Mouse (Mus musculus) limb, embryonic 10.5 days (tissue): ENCODE results near the gene Ankrd33b. TPM values are rescaled to one million over a fixed set of nuclear protein-coding genes. Genes with fewer than 3 reads are reported as not detected.

Experiments
- DNase-seq: peaks from one replicate; pipeline ENCODE4 v3.0.0-alpha.2; 2017; ENCODE audit warnings: low spot score
- H3K27ac ChIP-seq: fragments of 300-500 bp; sonication (generic); 2 replicates; pipeline ENCODE4 v1.5.1; 2016; ENCODE audit warnings: mild to moderate bottlenecking
- H3K27me3 ChIP-seq: fragments of 300-500 bp; sonication (generic); 2 replicates; pipeline ENCODE4 v1.6.1; 2016; ENCODE audit warnings: low read depth, mild to moderate bottlenecking; ENCODE audit not compliant: poor library complexity, severe bottlenecking
- H3K36me3 ChIP-seq: fragments of 300-500 bp; sonication (generic); 2 replicates; pipeline ENCODE4 v1.6.1; 2016; ENCODE audit warnings: mild to moderate bottlenecking, moderate library complexity
- H3K4me1 ChIP-seq: fragments of 300-500 bp; sonication (generic); 2 replicates; pipeline ENCODE4 v1.6.1; 2016
- H3K4me3 ChIP-seq: fragments of 300-500 bp; sonication (generic); 2 replicates; pipeline ENCODE4 v1.5.1; 2016; ENCODE audit warnings: mild to moderate bottlenecking, moderate library complexity
- H3K9me3 ChIP-seq: fragments of 300-500 bp; sonication (generic); replicated peaks from 2 replicates; pipeline ENCODE4 v1.6.1; 2016; ENCODE audit warnings: mild to moderate bottlenecking
- WGBS: fragments of 180-500 bp; shearing (Covaris S2); methylation state at CpG from one replicate; pipeline ENCODE4 v1.1.7; 2016; 5-methylcytosine and 5-hydroxymethylcytosine counted together
- polyA plus RNA-seq: library from polyadenylated mRNA; unstranded; fragments of >200 nt; fragmentation: Nextera tagmentation; extraction: Ambion mirVana; gene quantifications from 2 replicates; pipeline ENCODE4 v1.2.1, GENCODE M21; 2016

Gene Ankrd33b
- polyA plus RNA-seq: 0.25 and 0.39 TPM in 2 replicates

- H3K4me3 ChIP-seq: peak within 1 kb of the TSS; percentile 68
- WGBS: under 1% methylated on average over 49 of the region's 49 CpGs
- peak within 1 kb of the TSS; percentile 26 for H3K27ac ChIP-seq
- H3K27me3 ChIP-seq: peaks cover 81% of the 10 kb centered on the region
- H3K9me3 ChIP-seq: no peaks in the 10 kb centered on the region
- peaks cover 40% of the 10 kb centered on the region for H3K4me1 ChIP-seq
- H3K36me3 ChIP-seq: no peaks in the 10 kb centered on the region
- DNase-seq: peak; percentile 75
These were observed at the start of gene Ankrd33b for GRCm38 (mm10) chr15:31367481-31368200. Gene Ankrd33b (minus strand): TSS chr15:31367726.

- DNase-seq: no peak
- 57% methylated on average over 4 of the region's 4 CpGs for WGBS
- Histone ChIP-seq H3K9me3 (no peaks in the 10 kb centered on the region), H3K27me3 (0 out of 2 replicates have a peak, but pooled peaks cover 4% of the 10 kb centered on the region), H3K36me3 (no peaks in the 10 kb centered on the region), H3K4me3 (no peak overlapping the region), H3K27ac (no peak overlapping the region), H3K4me1 (peaks cover 15% of the 10 kb centered on the region)
These were observed 47.7 kb upstream of the Ankrd33b start for GRCm38 (mm10) chr15:31415181-31415580.

GRCm38 (mm10) chr15:31414179-31414898, 46.8 kb upstream of the Ankrd33b start:
- H3K27ac ChIP-seq: no peak overlapping the region
- DNase-seq: no peak
- H3K27me3 ChIP-seq: 0 out of 2 replicates have a peak, but pooled peaks cover 4% of the 10 kb centered on the region
- 65% methylated on average over 6 of the region's 6 CpGs for WGBS
- H3K4me3 ChIP-seq: no peak overlapping the region
- no peaks in the 10 kb centered on the region for H3K36me3 ChIP-seq
- H3K4me1 ChIP-seq: peaks cover 19% of the 10 kb centered on the region
- H3K9me3 ChIP-seq: no peaks in the 10 kb centered on the region

GRCm38 (mm10) chr15:31413662-31414061, 46.1 kb upstream of the Ankrd33b start:
- Histone ChIP-seq H3K4me3 (no peak overlapping the region), H3K27me3 (0 out of 2 replicates have a peak, but pooled peaks cover 4% of the 10 kb centered on the region), H3K27ac (no peak overlapping the region), H3K9me3 (no peaks in the 10 kb centered on the region), H3K4me1 (peaks cover 19% of the 10 kb centered on the region), H3K36me3 (no peaks in the 10 kb centered on the region)
- 88% methylated on average over 6 of the region's 6 CpGs for WGBS
- no peak for DNase-seq

- Histone ChIP-seq H3K4me3 (no peak overlapping the region), H3K27me3 (0 out of 2 replicates have a peak, but pooled peaks cover under 1% of the 10 kb centered on the region), H3K4me1 (peaks cover 12% of the 10 kb centered on the region), H3K36me3 (no peaks in the 10 kb centered on the region), H3K27ac (no peak overlapping the region), H3K9me3 (no peaks in the 10 kb centered on the region)
- 41% methylated on average over 3 of the region's 3 CpGs for WGBS
- DNase-seq: no peak
These were observed 45.4 kb upstream of the Ankrd33b start for GRCm38 (mm10) chr15:31412933-31413332.

- Histone ChIP-seq H3K27ac (no peak overlapping the region), H3K36me3 (no peaks in the 10 kb centered on the region), H3K4me1 (peaks cover 10% of the 10 kb centered on the region), H3K27me3 (no peaks in the 10 kb centered on the region), H3K9me3 (no peaks in the 10 kb centered on the region), H3K4me3 (no peak overlapping the region)
- 86% methylated on average over 6 of the region's 6 CpGs for WGBS
- no peak for DNase-seq
These were observed 44.9 kb upstream of the Ankrd33b start for GRCm38 (mm10) chr15:31412436-31412835.

- 83% methylated on average over 4 of the region's 4 CpGs for WGBS
- Histone ChIP-seq H3K4me1 (peaks cover 4% of the 10 kb centered on the region; the same call in 1 of the 2 replicates), H3K9me3 (no peaks in the 10 kb centered on the region), H3K27me3 (no peaks in the 10 kb centered on the region), H3K4me3 (no peak overlapping the region), H3K27ac (no peak overlapping the region), H3K36me3 (no peaks in the 10 kb centered on the region)
- no peak for DNase-seq
These were observed 40.0 kb upstream of the Ankrd33b start for GRCm38 (mm10) chr15:31407490-31407889.

GRCm38 (mm10) chr15:31406881-31407280, 39.4 kb upstream of the Ankrd33b start:
- Histone ChIP-seq H3K36me3 (no peaks in the 10 kb centered on the region), H3K27me3 (no peaks in the 10 kb centered on the region), H3K4me1 (peaks cover 4% of the 10 kb centered on the region; the same call in 1 of the 2 replicates), H3K9me3 (no peaks in the 10 kb centered on the region), H3K27ac (no peak overlapping the region), H3K4me3 (no peak overlapping the region)
- no peak for DNase-seq
- 90% methylated on average over 5 of the region's 5 CpGs for WGBS

- DNase-seq: no peak
- no peaks in the 10 kb centered on the region for H3K36me3 ChIP-seq
- no peak overlapping the region for H3K27ac ChIP-seq
- 83% methylated on average over 8 of the region's 8 CpGs for WGBS
- H3K4me1 ChIP-seq: no peaks in the 10 kb centered on the region
- H3K4me3 ChIP-seq: no peak overlapping the region
- H3K27me3 ChIP-seq: no peaks in the 10 kb centered on the region
- H3K9me3 ChIP-seq: no peaks in the 10 kb centered on the region
These were observed 36.8 kb upstream of the Ankrd33b start for GRCm38 (mm10) chr15:31404346-31404745.

- H3K27ac ChIP-seq: no peak overlapping the region
- WGBS: 87% methylated on average over 12 of the region's 12 CpGs
These were observed 34.8 kb upstream of the Ankrd33b start for GRCm38 (mm10) chr15:31402200-31402892.

GRCm38 (mm10) chr15:31400974-31401373, 33.4 kb upstream of the Ankrd33b start:
- no peak for DNase-seq
- Histone ChIP-seq H3K9me3 (no peaks in the 10 kb centered on the region), H3K27me3 (no peaks in the 10 kb centered on the region), H3K27ac (no peak overlapping the region), H3K4me1 (no peaks in the 10 kb centered on the region), H3K4me3 (no peak overlapping the region), H3K36me3 (no peaks in the 10 kb centered on the region)
- 33% methylated on average over 3 of the region's 3 CpGs for WGBS

More at GRCm38 (mm10) chr15:31402200-31402892, 34.8 kb upstream of the Ankrd33b start:
- Histone ChIP-seq H3K4me1 (no peaks in the 10 kb centered on the region), H3K27me3 (no peaks in the 10 kb centered on the region), H3K9me3 (no peaks in the 10 kb centered on the region), H3K4me3 (no peak overlapping the region), H3K36me3 (no peaks in the 10 kb centered on the region)
- no peak for DNase-seq

- no peaks in the 10 kb centered on the region for H3K9me3 ChIP-seq
These were observed 31.2 kb upstream of the Ankrd33b start for GRCm38 (mm10) chr15:31398769-31399168.

More at GRCm38 (mm10) chr15:31398769-31399168, 31.2 kb upstream of the Ankrd33b start:
- Histone ChIP-seq H3K27ac (no peak overlapping the region), H3K4me3 (no peak overlapping the region), H3K36me3 (no peaks in the 10 kb centered on the region), H3K4me1 (no peaks in the 10 kb centered on the region), H3K27me3 (no peaks in the 10 kb centered on the region)
- 93% methylated on average over 13 of the region's 13 CpGs for whole genome bisulfite sequencing
- no peak for DNase-seq
